Mouse (Mus musculus): ENCODE data around the gene Cald1.

Cald1 gene

DNA sequence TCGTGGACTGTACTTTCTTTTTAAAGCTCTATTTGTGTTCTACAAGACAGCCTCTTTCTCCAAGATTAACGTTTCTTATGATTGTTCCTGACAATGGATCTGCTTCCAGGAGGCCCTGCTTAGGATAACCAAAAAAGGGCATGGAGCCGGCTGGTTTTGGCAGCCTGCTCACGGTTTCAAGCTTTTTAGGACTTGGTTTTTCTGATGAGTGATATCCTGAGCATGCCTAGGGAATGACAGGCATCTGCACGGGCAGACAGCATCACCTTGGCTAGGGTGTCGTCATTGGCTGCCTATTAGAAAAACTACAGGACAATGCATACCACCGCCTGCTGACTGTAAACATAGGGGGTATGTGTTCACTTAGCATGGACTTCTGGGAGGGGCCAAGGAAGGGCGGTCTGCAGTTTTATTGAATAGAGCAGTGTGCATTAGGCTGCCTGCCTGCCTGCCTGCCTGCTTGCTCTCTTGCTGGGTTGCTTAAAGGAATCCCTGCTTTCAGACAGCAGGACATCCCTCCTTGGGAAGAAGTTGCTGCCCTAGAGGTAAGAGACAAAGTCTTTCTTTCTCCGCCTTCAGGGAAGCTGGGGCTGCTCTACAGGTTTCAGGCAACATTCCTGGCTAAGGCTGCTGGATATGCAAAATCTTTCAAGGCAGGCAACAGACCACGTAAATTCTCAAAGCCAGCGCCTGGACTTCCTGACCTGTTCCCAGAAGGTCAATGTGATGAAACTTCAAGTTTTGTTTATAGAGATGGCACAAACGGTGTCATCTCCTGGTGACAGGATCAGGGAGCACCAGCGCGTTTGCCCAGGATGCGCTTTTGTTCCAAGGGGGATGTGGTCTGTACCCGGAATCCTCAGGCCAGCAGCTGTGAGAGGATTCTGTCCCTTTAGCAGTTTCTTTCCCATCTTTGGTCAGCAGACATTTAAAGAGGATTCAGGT, at the start of gene Cald1:
TSS of gene Cald1 (plus strand) at position 380 of the 945 bp plus-strand sequence.
- peak; percentile 94 for DNase-seq (ENCODE audit: inconsistent ontology term)

GRCm38 (mm10) chr6:34549017-34549416, 49.3 kb upstream of the Cald1 start:
- DNase-seq (ENCODE audit: inconsistent ontology term): no peak

- no peak for DNase-seq (ENCODE audit: inconsistent ontology term)
These were observed 45.7 kb upstream of the Cald1 start for GRCm38 (mm10) chr6:34552489-34553157.

DNA sequence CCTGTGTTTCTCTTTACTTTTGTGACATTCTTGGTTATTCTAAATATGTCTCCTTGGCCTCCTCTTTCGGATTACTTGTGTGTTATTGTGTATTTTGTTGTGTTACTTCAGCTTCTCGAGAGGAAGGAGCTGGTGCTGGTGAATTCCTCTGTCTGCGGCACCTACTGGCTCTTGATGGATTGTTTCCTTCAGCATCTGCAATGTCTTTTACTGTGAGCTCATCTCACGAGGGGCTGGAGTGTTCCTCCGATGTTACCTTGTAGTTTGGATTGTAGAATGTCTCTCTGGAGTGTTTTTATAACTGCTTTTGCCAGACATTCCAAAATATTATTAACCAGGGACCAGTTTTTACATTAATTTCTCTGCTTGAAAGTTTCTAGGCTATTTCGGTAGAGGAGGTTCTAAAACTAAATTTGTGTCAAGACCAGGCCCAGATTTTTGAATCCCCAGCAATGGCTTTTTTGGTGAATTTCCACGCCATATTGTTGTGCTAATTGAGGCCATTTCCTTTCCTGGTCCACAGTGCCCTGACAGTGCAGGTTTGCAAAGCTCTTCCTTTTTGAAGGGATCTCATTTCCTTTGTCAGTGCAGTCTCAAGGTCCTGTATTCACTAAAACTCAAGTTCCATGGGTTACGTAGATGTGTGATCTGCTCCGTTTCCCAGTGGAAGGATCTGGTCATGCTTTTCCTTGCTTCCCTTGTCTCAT, 43.9 kb upstream of the Cald1 start:
- DNase-seq (ENCODE audit: inconsistent ontology term): no peak

GRCm38 (mm10) chr6:34559521-34559920, 38.8 kb upstream of the Cald1 start:
- DNase-seq (ENCODE audit: inconsistent ontology term): no peak

DNA sequence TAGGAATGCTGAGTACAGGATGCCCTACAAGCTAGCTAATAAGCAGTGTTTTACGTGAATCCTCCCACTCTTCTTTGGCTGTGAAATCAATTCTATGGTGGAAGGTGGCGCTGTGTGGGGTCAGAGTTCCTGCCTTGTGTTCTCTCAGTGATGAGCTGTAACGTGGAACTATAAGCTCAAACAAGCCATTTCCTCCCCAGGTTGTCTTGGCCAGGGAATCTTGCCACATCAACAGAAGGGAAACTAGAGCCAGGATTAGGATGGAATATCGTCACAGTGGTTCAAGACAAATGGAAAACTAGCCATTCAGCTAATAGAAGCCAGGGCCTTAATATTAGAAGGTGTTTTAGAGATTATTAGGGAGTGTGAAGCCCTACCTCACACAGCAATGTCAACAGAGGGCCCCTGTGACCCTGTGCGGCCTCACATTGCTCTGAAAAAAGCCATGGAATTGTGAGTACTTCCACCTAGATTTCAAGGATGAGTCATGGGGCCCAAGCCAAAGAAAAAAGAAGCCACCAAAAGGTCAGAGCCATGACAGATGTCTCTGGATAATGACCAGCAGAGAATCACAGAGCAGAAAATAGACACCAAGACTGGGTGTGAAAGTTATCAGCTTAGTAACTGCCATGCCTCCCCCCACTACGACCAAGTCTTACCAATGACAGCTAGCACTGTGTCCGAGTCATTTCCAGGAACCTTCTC, 33.0 kb upstream of the Cald1 start:
- DNase-seq (ENCODE audit: inconsistent ontology term): no peak

DNA sequence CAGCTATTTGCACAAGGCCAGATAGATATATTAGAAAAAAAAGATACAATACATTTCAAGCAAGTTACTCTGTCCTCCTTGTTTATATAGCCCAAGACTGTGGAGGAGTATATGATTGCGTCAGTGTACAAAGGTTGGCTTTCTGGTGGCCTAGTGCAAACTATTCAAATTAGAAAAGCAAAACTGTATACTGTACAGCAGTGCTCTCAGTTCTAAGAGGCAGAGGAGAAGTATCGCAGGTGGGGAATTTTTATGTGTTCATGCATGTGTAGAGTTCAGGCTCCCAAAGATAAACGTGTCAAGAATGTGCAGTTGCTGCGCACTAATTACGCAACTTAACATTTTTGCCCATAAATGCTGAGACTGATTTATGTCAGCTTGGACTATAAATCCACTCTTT, 31.0 kb upstream of the Cald1 start:
- no peak for DNase-seq (ENCODE audit: inconsistent ontology term)

GRCm38 (mm10) chr6:34579504-34580068, 18.7 kb upstream of the Cald1 start:
- DNase-seq (ENCODE audit: inconsistent ontology term): peak; percentile 42

DNA sequence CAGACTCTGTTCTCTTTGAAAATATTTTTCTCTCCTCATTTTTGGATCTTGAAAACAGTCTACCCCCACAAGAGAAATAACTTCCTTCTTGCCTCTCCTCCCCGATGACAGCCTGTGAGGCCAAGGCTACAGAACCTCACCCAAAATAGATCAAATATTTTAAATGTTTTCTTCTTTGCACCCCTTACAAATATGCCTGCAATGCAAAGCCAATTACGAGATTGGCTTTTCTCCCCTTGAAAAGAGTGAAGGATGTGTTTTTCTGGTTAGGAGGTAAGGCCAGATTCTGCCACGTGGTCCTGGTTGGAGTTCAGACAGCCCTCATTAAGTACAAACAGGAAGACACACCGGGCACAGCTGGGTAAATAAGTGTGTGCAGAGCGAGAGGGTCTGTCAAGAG, 14.9 kb upstream of the Cald1 start:
- peak; percentile 63 for DNase-seq (ENCODE audit: inconsistent ontology term)

DNA sequence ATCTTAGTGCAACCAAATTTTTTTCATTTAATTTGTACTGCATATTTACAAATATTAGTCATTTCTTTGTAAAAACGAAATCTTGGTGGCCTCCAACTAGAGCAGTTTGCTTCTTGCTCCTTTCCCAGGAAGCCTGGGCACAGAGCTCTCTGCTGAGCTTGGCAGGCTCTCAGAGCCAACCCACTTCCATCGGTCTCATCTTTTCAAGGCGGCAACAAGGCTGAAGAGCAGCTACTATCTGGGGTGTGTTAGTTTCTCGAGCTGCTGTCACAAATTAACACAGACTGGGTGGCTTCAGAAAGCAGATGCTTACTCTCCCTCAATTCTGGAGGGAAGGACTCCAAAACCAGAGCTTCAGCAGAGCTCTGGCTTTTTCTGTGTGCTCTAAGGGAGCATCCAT, 10.2 kb upstream of the Cald1 start:
- DNase-seq (ENCODE audit: inconsistent ontology term): no peak

- no peak for DNase-seq (ENCODE audit: inconsistent ontology term)
These were observed 7.6 kb upstream of the Cald1 start for GRCm38 (mm10) chr6:34590716-34591115.

DNA sequence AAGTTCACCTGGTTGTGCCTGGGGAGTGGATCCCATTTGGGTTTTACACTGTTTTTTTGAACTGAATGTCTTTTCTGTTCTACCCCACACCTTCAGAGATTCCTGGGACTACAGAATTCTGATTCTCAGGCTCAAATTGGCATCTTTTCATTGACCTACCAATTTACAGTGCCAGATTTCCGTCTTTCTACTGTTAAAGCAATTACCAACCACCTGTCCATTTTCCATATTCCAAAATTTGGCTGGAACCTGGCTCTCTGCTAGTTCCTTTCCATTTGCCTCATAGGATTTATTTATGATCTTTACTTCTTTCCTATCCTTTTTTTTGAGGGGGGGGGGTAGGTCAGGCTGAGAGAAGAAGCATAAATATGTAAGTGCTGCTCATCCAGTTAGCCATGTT, 4.9 kb upstream of the Cald1 start:
- DNase-seq (ENCODE audit: inconsistent ontology term): no peak

DNA sequence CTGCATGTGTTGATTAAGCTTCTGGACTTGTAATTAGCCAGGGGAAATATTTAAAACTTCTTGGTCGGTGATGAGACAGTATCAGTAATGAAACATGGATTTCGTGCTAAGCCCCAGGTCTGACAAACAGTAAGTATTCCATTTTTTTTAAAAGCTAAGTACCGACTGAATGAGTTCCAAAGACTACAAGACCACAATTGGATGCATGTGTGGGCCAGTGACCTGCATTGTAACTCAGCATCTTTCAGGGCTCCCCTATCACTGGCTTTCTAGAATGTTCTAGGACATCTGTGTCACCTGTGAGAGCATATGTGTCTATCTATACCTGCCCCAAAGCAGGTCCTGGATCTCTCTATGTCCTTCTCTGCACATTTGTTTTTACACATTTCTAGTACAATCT, 984 bp upstream of the Cald1 start:
- peak; percentile 42 for DNase-seq (ENCODE audit: inconsistent ontology term)

- DNase-seq (ENCODE audit: inconsistent ontology term): peak; percentile 38
These were observed 871 bp downstream of the Cald1 start for GRCm38 (mm10) chr6:34599171-34599570.

DNA sequence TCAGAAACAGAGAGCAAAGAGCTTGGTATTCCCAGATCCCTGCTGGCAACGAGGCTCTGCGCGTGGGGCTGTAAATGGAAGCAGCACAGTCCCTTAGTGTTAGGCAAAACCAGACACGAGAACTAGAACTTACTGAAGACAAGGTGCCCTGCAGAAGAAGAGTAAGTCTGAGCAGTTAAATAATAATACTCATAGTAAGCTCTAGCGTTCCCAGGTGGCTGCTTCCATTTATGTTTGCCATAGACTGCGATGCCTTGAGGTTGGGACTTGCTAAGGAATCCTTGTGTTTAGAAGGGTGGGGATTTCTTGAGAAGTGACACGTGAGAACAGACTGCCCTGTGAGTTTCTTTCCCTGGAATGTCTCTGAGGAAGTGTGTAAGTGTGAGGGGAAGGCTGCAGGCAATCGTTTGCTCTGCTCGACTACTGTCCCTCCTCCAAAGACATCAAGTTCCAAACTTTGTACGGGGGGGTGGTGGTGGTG, 1.4 kb downstream of the Cald1 start:
- DNase-seq (ENCODE audit: inconsistent ontology term): peak; percentile 39

DNA sequence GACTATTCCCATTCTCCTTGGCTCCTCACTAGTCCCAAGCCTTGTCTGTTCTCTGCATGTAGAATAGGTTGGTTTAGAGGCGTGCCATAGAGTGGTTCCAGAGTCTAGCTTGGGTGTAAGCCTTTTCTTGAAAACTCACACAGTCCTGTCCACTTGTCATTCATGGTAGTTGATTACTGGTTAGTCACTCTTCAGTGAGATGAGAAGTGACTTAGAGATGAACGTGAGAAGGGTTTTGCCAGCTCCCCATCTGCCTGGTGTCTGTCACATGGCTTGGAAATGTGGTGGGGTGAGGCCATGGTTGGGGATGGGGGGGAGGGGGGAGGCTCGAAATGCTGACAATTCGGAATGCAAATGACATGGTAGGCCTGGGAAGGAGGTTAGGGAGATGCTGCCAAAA, 2.5 kb downstream of the Cald1 start:
- no peak for DNase-seq (ENCODE audit: inconsistent ontology term)

DNA sequence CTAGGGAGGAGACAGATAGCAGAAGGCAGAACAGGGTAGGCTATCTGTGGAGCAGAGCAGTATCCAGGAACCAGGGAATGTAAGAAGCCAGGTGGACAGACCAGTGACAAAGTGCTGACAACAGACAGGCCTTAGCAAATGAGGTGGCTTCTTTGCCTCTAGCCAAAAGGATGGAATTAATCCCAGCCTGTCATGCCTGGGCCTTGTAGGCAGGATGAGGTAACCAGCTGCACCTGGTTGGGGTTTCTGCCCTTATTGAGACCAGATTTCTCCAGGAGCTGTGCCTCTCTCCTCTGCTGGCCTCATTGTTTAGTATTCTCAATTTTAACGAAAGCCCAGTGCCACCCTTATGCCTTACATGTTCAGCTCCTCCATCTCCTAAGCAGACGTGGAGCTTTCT, 3.8 kb downstream of the Cald1 start:
- no peak for DNase-seq (ENCODE audit: inconsistent ontology term)

GRCm38 (mm10) chr6:34606407-34606806, 8.1 kb downstream of the Cald1 start:
- DNase-seq (ENCODE audit: inconsistent ontology term): no peak

- DNase-seq (ENCODE audit: inconsistent ontology term): no peak
These were observed 10.3 kb downstream of the Cald1 start for GRCm38 (mm10) chr6:34608603-34609002.

- DNase-seq (ENCODE audit: inconsistent ontology term): peak; percentile 85
These were observed 11.9 kb downstream of the Cald1 start for GRCm38 (mm10) chr6:34609892-34610829.
